Mouse (Mus musculus) myocyte (in vitro differentiated cells): ENCODE results near the gene Lrrc8b. TPM values are rescaled to one million over a fixed set of nuclear protein-coding genes. Genes with fewer than 3 reads are reported as not detected.

Source experiments
- H3K27me3 ChIP-seq: one replicate; pipeline ENCODE4 v1.6.1; 2011; ENCODE audit not compliant: control insufficient read depth, insufficient read depth, insufficient read length
- H3K36me3 ChIP-seq: one replicate; pipeline ENCODE4 v1.6.1; 2011; ENCODE audit not compliant: control insufficient read depth, insufficient read depth
- H3K4me2 ChIP-seq: one replicate; pipeline ENCODE4 v1.6.1; 2011; ENCODE audit warnings: low read depth, control low read depth
- H3K4me3 ChIP-seq: one replicate; pipeline ENCODE4 v1.5.1; 2011; ENCODE audit warnings: mild to moderate bottlenecking, control low read depth, moderate library complexity
- H3K79me2 ChIP-seq: one replicate; pipeline ENCODE4 v1.6.1; 2011; ENCODE audit not compliant: control insufficient read depth, insufficient read depth
- H3ac ChIP-seq: one replicate; pipeline ENCODE4 v1.6.1; 2011; ENCODE audit not compliant: control insufficient read depth, insufficient read length
- CEBPB ChIP-seq: IDR thresholded peaks from 2 replicates; pipeline ENCODE4 v1.6.1; 2011; ENCODE audit warnings: mild to moderate bottlenecking, moderate library complexity; ENCODE audit not compliant: poor library complexity, insufficient read depth, severe bottlenecking
- E2F4 ChIP-seq: IDR thresholded peaks from one replicate; pipeline ENCODE4 v1.6.1; 2011; ENCODE audit warnings: mild to moderate bottlenecking, control low read depth, moderate library complexity; ENCODE audit not compliant: insufficient read depth
- MAX ChIP-seq: IDR thresholded peaks from one replicate; pipeline ENCODE4 v1.6.1; 2011; ENCODE audit warnings: low read depth, mild to moderate bottlenecking, control low read depth
- MYOD1 ChIP-seq, 3 experiments: IDR thresholded peaks; one replicate each; pipeline ENCODE4 v1.6.1; 2011; ENCODE audit warnings: control low read depth in 2 of 3, low read depth in 2 of 3, mild to moderate bottlenecking in 2 of 3, moderate library complexity in 1 of 3; ENCODE audit not compliant: insufficient read length in 2 of 3, control insufficient read depth in 1 of 3
- MYOG ChIP-seq, 3 experiments: IDR thresholded peaks; one replicate each; pipeline ENCODE4 v1.6.1; 2011; ENCODE audit warnings: control low read depth in 2 of 3, low read depth in 2 of 3, mild to moderate bottlenecking in 2 of 3; ENCODE audit not compliant: insufficient read length in 2 of 3, control insufficient read depth in 1 of 3, insufficient read depth in 1 of 3
- POLR2A ChIP-seq: IDR thresholded peaks from one replicate; pipeline ENCODE4 v1.6.1; 2011; ENCODE audit warnings: low read depth, mild to moderate bottlenecking, control low read depth, moderate library complexity; ENCODE audit not compliant: insufficient read length
- POLR2AphosphoS2 ChIP-seq: IDR thresholded peaks from one replicate; pipeline ENCODE4 v1.6.1; 2011; ENCODE audit warnings: low read depth, control low read depth; ENCODE audit not compliant: insufficient read length
- REST ChIP-seq: IDR thresholded peaks from one replicate; pipeline ENCODE4 v1.6.1; 2011; ENCODE audit warnings: mild to moderate bottlenecking, control low read depth, moderate library complexity; ENCODE audit not compliant: insufficient read depth, insufficient read length
- SRF ChIP-seq: IDR thresholded peaks from one replicate; pipeline ENCODE4 v1.6.1; 2011; ENCODE audit warnings: low read depth; ENCODE audit not compliant: control insufficient read depth, insufficient read length
- TCF12 ChIP-seq: IDR thresholded peaks from one replicate; pipeline ENCODE4 v1.6.1; 2011; ENCODE audit warnings: mild to moderate bottlenecking, control low read depth; ENCODE audit not compliant: poor library complexity, insufficient read depth, severe bottlenecking
- TCF3 ChIP-seq: IDR thresholded peaks from one replicate; pipeline ENCODE4 v1.6.1; 2011; ENCODE audit warnings: low read depth, control low read depth; ENCODE audit not compliant: insufficient read length
- USF1 ChIP-seq: IDR thresholded peaks from one replicate; pipeline ENCODE4 v1.6.1; 2011; ENCODE audit warnings: low read depth, mild to moderate bottlenecking, control low read depth, moderate library complexity
- polyA plus RNA-seq: library from polyadenylated mRNA; unstranded; fragments of >200 nt; fragmentation: generic; extraction: Trizol; gene quantifications from one replicate; pipeline ENCODE4 v1.2.1, GENCODE M21; 2012; ENCODE audit warnings: missing spikeins

Gene Lrrc8b
- polyA plus RNA-seq, 1 experiment, result 4.4 TPM

- H3K4me3 ChIP-seq, result peak overlapping the region; percentile 69
- TF ChIP-seq MYOD1 (IDR thresholded peaks at IDR 0.05; ENCODE audit: control insufficient read depth in 1 of 3, insufficient read length in 2 of 3, low read depth in 2 of 3) (peak in 2 of 3 experiments; percentile 29 to 38), USF1 (no peak), CEBPB (no peak), REST (no peak), POLR2A (no peak), TCF3 (no peak), POLR2AphosphoS2 (no peak), SRF (no peak), MYOG (IDR thresholded peaks at IDR 0.05; ENCODE audit: control insufficient read depth in 1 of 3, insufficient read depth in 1 of 3, insufficient read length in 2 of 3, low read depth in 2 of 3) (peak in 1 of 3 experiments; percentile 17), TCF12 (no peak), MAX (no peak), E2F4 (no peak)
- H3K36me3 ChIP-seq, result no peaks in the 10 kb centered on the region
- H3K79me2 ChIP-seq, result peaks cover 14% of the 10 kb centered on the region
- H3ac ChIP-seq, result peak overlapping the region; percentile 91
- H3K27me3 ChIP-seq, result no peaks in the 10 kb centered on the region
- peak overlapping the region; percentile 96 for H3K4me2 ChIP-seq
These were observed 103.1 kb downstream of the Lrrc8b start for GRCm38 (mm10) chr5:105518626-105519095.

GRCm38 (mm10) chr5:105519096-105519975 is 103.8 kb downstream of the Lrrc8b start, which contains the start of gene Lrrc8c:
Gene Lrrc8c (plus strand): TSS chr5:105519388.
- Histone ChIP-seq H3K27me3 (no peaks in the 10 kb centered on the region), H3K4me3 (peak within 1 kb of the TSS; percentile 69), H3K79me2 (peaks cover 18% of the 10 kb centered on the region)

GRCm38 (mm10) chr5:105519976-105520300 is 104.4 kb downstream of the Lrrc8b start:
- no peak for TF ChIP-seq SRF
- no peak for TF ChIP-seq USF1
- no peak for TF ChIP-seq MAX
- TF ChIP-seq REST, result no peak
- TF ChIP-seq TCF3, result no peak
- no peak for TF ChIP-seq MYOG (IDR thresholded peaks at IDR 0.05; ENCODE audit: control insufficient read depth in 1 of 3, insufficient read depth in 1 of 3, insufficient read length in 2 of 3, low read depth in 2 of 3)
- no peak for TF ChIP-seq POLR2A
- TF ChIP-seq E2F4, result no peak
- no peak for TF ChIP-seq TCF12
- TF ChIP-seq MYOD1 (IDR thresholded peaks at IDR 0.05; ENCODE audit: control insufficient read depth in 1 of 3, insufficient read length in 2 of 3, low read depth in 2 of 3), result no peak
- no peak for TF ChIP-seq POLR2AphosphoS2
- no peak for TF ChIP-seq CEBPB
- H3K27me3 ChIP-seq, result no peaks in the 10 kb centered on the region
- peaks cover 18% of the 10 kb centered on the region for H3K79me2 ChIP-seq

More at GRCm38 (mm10) chr5:105519096-105519975, 103.8 kb downstream of the Lrrc8b start, which contains the start of gene Lrrc8c:
- H3K36me3 ChIP-seq, result peaks cover under 1% of the 10 kb centered on the region
- TF ChIP-seq MYOD1 (IDR thresholded peaks at IDR 0.05; ENCODE audit: control insufficient read depth in 1 of 3, insufficient read length in 2 of 3, low read depth in 2 of 3), result peak in 1 of 3 experiments; percentile 48
- TF ChIP-seq POLR2A, result peak; percentile 85
- no peak for TF ChIP-seq REST
- TF ChIP-seq MAX, result no peak
- TF ChIP-seq POLR2AphosphoS2, result peak; percentile 83
- peak within 1 kb of the TSS; percentile 96 for H3K4me2 ChIP-seq
- peak within 1 kb of the TSS; percentile 91 for H3ac ChIP-seq

GRCm38 (mm10) chr5:105520442-105520965 is 104.9 kb downstream of the Lrrc8b start:
- Histone ChIP-seq H3K79me2 (peaks cover 18% of the 10 kb centered on the region), H3ac (peak overlapping the region; percentile 91), H3K4me3 (peak overlapping the region; percentile 69), H3K27me3 (no peaks in the 10 kb centered on the region), H3K36me3 (peaks cover 5% of the 10 kb centered on the region), H3K4me2 (peak overlapping the region; percentile 78)
- no peak for TF ChIP-seq E2F4
- TF ChIP-seq TCF3, result no peak
- TF ChIP-seq MAX, result no peak
- no peak for TF ChIP-seq POLR2A
- TF ChIP-seq TCF12, result no peak
- TF ChIP-seq REST, result no peak
- TF ChIP-seq MYOG (IDR thresholded peaks at IDR 0.05; ENCODE audit: control insufficient read depth in 1 of 3, insufficient read depth in 1 of 3, insufficient read length in 2 of 3, low read depth in 2 of 3), result no peak
- TF ChIP-seq USF1, result no peak
- no peak for TF ChIP-seq POLR2AphosphoS2
- TF ChIP-seq MYOD1 (IDR thresholded peaks at IDR 0.05; ENCODE audit: control insufficient read depth in 1 of 3, insufficient read length in 2 of 3, low read depth in 2 of 3), result no peak
- TF ChIP-seq CEBPB, result no peak
- TF ChIP-seq SRF, result no peak

More at GRCm38 (mm10) chr5:105519976-105520300, 104.4 kb downstream of the Lrrc8b start:
- peak overlapping the region; percentile 91 for H3ac ChIP-seq
- peak overlapping the region; percentile 78 for H3K4me2 ChIP-seq
- peak overlapping the region; percentile 69 for H3K4me3 ChIP-seq
- peaks cover 5% of the 10 kb centered on the region for H3K36me3 ChIP-seq
